Mouse (Mus musculus): ENCODE results near the gene Fmnl3.

DNA sequence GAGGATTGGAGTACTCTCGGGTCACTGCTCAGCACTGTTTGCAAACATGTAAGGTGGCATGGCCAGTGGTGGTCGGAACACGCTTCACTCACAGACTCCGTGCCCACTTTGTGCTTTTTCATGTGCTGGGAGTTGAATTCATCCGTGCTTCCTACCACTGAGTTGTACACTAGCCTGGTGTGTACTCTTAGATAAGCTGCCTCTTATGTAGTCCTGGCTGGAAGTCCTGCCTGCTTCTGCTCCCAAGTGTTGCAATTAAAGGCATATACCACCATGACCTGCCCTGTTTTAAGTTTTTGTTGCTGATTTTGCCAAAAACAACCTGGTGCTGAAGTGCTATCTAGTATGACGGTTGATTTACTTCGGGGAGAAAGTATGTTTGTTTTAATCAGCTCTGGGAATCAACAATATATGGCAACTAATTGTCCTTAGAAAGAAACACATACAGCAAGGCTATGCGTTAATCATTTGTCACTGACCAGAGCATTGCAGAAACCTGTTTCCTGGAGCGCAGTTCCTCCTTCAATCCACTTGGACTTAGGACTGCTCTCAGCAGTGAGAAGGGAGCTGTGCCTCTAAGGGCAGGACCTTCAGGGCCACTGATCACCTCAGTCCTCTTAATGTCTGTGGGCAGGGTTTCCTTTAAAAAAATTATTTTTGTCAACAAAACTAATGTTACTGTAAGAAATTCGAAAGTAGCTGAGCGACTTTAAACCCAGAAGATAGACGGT, 33.0 kb upstream of the Fmnl3 start:
- TF ChIP-seq GATA1 (IDR thresholded peaks at IDR 0.05; ENCODE audit: borderline replicate concordance, low read length) (no peak), FLI1 (IDR thresholded peaks at IDR 0.05; ENCODE audit: low read length) (no peak)
